Mouse (Mus musculus) frontal cortex, postnatal 14 days (tissue): ENCODE measurements around the gene Prr7.

Experiments
- DNase-seq, 2 experiments: peaks; one replicate each; pipeline ENCODE4 v3.0.0; 2022; ENCODE audit warnings: low spot score in 2 of 2

Prr7 gene

DNA sequence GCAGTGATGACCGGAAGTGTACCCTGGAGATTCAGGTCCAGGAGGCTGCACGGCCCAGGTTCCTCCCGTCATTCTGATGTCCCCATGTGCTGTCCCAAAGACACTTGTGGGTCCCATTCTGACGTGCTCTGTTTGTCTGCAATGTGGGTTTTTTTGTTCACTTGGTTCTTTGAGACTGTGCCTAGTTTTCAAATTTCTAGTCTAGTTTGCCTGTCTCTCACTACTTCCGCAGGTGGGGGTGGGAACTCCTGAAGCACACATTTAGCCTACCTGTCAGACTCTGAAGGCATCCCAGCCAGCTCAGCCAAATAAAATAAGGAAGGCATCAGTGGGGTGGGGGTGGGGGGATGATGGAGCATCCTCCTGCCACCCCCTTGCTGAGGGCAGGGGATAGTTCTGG is 15.9 kb upstream of the Prr7 start:
- no peak for DNase-seq

DNA sequence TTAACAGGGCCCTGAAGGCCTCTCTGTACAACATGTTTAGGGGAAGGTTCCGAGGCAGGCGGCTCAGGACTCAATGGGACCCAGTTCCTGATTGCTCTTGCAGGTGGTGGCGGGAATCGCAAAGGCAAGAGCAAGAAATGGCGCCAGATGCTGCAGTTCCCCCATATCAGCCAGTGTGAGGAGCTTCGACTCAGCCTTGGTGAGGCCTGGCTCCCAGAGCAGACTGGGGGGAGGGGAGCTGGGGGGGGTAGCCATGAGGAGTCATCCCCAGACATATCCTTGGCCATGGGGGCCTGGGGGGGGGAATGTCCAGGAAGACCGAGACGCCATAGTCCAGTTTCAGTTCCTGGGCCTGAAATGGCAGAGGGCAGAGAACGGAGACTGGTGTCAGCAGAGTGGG is 14.9 kb upstream of the Prr7 start:
- DNase-seq = no peak

DNA sequence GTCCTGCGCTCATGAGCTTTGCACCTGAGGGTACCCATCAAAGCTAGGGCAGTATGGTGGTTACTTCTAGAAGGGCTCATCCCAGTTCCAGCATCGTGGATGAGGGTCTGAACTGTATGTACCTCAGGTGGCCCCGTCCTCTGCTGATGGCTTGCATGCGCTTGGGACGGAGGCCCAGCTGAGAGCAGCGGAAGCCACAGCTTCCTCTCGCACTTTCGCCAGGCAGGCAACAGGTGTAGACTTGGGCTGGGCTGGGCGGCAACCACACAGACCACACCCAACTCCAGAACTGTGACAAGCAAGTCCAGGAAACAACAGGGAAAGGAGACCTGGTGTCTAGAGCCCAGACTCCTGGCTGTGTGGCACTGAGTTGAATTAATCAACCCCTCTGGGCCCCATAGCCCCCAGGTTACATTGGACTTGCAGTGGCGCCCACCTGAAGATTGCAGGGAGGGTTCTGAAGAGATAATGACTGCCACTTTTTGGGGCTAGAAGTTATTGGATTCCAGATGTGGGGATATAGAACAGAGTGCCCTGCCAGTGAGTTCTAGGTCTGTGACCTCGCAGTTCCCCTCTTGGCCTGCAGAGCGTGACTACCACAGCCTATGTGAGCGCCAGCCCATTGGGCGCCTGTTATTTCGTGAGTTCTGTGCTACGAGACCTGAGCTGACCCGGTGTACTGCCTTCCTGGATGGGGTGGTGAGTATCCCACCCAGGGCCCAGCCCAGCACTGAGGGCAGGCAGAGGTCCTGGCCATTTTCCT is 14.2 kb upstream of the Prr7 start:
- DNase-seq = no peak

DNA sequence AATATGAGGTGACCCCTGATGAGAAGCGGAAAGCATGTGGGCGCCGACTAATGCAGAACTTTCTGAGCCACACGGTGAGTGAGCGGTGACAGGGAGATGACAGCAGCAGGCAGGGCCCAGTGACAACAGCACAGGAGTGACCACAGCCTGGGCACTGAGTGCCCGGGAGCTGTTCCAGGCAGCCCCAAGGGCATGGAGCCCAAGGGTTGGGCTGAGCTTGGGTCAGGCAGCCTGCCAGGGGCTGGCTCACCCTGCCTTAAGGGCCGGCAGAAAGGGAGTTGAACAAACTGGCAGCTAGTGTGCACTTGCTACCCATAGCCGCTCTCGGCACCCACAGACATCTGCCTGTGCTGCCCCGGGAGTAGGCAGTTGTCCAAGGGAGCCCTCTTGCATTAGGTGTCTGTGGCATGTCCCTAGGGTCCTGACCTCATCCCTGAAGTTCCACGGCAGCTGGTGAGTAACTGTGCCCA is 13.5 kb upstream of the Prr7 start:
- DNase-seq = no peak

DNA sequence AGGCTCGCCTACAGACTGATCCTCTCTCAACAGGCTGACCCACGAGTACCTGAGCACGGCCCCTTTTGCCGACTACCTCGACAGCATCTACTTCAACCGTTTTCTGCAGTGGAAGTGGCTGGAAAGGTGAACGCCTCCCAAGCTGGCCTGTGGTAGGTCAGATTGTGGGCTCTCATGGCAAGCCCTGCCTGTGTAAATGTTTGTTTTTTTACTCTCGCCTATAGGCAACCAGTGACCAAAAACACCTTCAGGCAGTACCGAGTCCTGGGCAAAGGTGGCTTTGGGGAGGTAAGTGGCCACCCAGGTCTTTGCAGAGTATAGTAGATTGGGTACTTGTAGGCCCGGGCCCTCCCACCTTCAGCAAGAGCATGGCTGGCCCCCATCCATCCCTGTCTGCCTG is 12.8 kb upstream of the Prr7 start:
- no peak for DNase-seq

DNA sequence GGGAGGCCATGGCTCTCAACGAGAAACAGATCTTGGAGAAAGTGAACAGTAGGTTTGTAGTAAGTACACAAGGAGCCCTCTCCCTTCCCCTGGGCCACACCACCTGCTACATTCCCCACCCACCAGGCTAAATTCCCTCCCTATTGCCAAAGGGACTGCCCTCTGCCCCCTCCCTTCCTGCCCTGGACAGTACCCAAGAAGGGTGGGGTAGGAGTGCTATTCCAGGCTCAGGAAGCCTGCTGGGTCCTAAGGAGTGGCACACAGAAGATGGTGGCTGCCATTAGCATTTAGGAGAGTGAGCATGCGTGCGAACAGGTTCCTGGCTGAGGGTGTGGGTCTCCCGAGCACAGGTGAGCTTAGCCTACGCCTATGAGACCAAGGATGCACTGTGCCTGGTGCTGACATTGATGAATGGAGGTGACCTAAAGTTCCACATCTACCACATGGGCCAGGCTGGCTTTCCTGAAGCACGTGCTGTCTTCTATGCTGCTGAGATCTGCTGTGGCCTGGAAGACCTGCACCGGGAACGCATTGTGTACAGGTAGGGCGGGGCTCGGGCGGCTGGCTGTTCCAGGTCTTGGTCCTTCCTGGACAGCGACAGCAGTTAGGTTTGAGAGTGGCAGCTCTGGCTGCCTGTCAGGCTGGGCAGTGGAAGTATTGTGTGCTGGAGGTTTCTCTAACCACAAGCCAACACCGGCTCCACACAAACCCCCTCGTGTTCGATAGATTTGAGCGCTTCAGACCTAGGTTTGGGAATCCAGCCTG is 12.1 kb upstream of the Prr7 start:
- no peak for DNase-seq

DNA sequence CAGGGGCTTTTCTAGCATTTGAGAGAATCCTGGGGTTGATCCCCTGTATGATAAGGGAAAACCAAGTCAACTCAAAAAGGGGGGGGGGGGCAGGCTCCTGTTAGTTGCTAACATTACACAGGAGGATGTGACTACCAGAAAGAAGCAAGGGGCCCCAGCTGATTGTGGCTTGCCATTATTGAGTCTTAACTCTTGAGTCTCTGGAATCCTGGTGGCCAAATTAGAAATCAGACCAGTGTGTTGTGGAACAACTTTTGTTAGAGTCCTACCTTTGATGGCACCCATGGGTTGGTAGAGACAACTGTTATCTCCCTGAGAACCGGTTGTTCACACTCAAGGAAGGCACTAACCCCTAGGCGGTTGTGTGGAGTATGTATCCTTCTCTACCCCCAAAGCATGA is 1.1 kb upstream of the Prr7 start:
- DNase-seq = no peak

DNA sequence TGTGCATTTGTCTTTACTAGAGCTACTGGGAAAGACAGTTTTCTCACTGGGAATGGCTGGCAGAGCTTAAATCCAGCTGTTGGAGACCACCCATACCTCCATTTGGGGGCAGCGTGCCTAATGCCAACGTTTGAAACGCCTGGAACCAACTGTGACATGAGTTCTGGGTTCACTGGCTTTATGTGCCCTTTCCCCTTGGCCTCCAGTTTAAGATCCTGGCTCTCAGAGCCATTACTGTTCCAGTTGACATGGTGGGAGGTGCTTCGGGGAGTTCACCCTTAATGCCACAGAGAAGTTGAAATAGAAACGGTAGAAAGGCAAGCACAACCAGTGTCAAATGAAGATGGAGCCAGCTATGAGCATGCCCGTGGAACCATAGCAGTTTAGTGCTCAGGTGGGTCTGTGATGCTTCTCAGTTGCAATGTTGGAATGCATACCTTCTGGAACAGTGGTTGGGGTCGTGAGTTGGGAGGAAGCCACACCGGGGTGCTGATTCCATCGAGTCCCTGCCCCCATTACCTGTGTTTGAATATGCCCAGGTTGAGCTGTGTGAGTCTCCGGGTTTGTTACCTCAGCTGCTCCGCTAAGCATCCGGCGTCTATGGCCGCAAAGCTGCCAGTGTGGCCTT is 554 bp upstream of the Prr7 start:
- DNase-seq = no peak

DNA sequence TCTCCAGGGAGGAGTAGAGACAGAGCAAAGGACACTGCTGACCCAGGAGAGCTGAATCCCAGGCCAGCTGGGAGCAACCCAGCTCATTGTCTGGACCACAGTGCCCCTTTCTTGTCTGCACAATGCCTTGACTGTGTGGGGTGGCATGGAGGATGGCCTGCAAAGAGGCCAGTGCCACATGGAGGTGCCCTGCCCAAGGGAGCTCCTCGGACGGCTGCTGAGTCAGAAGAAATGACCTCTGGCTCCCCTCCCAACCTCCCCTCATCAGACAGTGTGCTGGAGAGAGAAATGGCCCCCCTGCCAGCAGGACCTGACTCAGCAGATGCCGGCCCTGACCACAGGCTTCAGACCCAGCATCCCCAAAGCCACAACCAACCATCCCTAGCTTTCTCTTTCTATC is 1.1 kb downstream of the Prr7 start:
- no peak for DNase-seq

DNA sequence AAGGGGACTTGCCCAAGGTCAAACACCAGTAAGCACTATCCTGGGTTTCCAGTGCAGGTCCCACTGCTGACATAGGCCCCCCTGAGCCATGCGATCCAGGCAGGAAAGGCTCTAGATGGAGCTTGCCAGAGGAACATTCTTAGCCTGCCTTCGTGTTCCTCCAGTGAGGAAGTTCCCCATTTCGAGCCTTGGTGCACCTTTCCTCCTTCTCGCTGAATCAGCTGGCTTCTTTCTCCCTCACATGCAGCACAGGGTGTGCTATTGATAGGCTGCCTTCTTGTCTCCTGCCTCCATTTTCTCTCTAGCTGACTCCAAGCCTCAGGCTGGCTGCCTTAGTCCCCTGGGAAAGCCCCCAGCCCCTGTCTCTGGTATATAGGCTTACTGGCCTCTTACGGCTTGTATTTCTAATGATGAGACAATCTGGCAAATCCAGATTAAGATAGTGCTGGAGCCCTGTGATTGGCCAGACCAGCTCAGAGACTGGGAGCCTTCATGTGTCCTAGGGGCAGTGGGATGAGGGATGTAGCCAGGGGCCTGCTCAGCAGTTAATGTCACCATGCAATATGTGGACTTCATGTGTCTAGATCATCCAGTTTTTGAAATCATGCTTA is 1.9 kb downstream of the Prr7 start:
- DNase-seq = no peak

DNA sequence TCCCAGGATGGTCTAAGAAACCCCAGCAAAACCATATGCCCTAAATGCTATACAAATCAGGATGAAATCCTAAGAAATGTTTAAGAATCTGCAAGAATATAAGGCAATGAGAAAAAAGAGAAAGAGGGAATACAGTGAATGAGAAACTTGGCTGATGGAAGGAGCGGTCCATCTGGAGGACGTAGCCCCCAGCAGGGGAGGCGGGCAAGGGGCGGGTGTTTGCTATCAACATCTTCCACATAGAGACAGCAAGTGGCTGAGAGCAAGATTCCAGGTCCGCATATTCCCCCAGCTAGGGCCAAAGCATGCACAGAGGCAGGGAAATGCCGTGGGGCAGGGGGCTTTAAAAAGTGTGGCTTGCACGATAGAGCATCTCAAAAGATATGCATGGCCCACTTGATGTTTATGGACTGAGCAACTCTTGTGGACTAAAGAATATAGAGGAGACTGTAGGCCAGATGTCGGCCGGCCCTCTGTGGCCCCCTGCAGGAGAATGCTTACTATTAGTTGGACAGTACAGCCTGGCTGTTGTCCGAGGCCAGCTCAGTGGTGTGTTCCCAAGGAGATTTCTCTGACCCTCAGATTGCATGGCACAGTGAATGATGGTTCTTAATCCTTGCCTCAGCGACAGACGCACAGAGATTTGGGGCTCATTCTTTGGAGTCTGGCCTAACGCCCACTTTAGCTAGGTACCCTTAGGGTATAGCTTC is 4.9 kb downstream of the Prr7 start:
- no peak for DNase-seq

DNA sequence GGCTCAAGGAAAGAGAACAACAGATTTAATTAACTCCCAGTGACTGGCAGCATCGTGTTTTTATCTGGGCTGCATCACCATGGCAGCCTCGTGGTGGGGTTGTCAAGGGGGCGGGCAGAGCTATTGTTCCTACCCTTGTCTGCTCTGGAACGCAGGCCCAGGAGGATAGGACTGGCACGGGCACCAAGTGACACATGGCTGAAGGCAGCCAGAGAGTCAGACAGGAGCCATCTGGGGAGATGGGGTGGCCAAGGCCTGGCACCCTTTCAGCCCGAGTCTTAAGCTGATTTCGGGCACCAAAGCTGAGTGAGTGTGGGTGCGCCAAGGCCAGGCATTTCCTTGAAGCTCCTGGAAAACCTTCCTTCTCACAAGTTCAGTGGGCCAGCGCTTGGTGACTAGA is 6.3 kb downstream of the Prr7 start:
- DNase-seq = no peak

DNA sequence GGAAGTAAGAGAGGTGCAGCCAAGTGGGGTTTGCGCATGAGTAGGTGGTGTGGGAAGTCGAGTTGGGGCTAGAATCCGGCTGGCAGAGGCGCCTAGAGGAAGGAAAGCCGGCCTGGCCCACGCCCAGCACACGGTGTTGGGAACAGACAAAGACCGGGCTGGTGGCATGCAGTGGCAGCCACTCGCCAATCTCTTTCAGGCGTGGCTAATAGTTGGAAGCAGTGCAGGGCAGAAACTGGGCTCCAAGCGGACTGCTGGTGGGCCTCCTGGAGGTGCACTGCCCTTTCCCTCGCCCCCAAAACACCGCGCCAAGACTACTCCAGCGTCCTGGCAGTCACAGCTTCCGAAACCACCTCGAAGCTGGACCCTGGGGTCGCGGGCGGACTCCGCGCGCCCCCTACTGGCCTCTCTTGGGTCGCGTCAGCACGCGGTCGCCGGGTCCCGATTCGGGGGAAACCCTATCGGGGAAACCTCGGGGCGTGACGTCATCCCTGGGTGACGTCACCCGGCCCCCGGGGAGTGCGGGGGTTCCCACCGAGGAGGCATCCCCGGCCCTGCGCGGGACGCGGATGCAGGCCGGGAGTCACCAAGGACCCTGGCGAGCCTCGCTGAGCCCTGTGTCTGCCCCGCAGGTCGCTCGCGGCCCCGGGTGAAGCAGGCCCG is 7.2 kb downstream of the Prr7 start:
- peak in 1 of 2 experiments; percentile 83 for DNase-seq

DNA sequence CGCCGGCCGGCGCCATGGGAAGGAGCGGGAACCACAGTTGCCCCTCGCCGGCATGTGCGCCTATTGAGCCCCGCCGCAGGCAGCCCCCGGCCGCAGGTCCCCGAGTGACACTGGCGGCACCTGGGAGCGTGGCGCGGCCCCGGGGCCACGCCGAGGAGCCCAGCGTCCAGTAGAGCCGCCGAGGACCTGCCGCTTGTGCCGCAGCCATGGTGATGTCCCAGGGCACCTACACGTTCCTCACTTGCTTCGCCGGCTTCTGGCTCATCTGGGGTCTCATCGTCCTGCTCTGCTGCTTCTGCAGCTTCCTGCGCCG is 7.7 kb downstream of the Prr7 start:
- no peak for DNase-seq

DNA sequence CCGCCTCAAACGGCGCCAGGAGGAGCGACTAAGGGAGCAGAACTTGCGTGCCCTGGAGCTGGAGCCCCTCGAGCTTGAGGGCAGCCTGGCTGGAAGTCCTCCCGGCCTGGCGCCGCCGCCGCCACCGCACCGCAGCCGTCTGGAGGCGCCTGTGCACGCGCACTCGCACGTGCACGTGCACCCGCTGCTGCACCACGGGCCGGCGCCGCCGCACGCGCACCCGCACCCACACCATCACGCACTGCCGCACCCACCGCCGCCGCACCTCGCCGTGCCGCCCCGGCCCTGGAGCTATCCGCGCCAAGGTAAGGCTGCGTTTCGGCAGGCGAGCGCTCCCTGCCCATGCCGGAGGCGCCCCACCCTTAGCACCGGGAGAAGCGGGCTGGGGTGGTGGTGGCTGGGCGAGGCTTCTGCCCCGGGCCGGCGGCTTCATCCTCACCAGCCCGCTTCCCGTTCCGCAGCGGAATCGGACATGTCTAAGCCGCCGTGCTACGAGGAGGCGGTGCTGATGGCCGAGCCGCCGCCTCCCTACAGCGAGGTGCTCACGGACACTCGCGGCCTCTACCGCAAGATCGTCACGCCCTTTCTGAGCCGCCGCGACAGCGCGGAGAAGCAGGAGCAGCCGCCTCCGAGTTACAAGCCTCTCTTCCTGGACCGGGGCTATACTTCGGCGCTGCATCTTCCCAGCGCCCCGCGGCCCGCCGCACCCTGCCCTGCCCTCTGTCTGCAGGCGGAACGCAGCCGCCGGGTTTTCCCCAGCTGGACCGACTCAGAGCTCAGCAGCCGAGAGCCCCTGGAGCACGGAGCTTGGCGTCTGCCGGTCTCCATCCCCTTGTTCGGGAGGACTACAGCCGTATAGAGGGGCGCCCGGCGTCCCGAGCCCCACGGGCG is 8.3 kb downstream of the Prr7 start:
- peak in 1 of 2 experiments; percentile 69 for DNase-seq

DNA sequence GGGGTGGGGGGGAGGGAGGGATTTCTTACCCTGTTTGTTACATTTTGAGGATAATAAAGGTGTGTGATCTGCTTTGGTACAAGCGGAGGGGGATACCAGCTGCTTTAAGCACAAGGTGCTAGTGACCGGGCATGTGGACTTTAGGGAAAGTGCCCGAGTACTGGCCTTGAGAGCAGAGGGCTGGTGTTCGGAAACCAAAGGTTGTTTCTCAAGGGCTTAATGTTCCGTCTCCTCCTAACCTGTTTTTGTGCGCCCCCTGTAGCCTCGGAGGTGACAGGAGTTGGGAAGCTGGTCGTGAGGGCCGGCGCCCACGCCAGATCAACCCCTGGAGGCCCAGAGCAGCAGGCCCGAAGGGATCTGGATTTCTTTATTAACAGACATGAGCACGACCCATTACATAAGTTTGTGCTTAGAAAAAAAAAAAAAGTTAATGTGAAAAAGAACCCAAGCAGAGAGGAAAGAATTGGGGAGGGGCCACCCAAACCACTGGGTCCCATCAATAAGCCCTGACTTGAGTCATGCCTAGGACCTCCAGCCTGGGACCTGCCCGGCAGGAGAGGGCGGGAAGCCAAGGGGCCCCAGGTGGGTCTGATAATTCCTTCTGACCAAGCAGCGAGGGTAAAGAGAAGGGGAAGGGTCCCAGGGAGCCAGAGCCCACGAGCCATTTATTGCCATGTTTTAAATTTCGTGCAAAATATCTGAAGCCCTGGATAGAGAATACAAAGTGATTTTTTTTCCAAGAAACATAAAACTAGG is 9.2 kb downstream of the Prr7 start:
- DNase-seq = no peak

DNA sequence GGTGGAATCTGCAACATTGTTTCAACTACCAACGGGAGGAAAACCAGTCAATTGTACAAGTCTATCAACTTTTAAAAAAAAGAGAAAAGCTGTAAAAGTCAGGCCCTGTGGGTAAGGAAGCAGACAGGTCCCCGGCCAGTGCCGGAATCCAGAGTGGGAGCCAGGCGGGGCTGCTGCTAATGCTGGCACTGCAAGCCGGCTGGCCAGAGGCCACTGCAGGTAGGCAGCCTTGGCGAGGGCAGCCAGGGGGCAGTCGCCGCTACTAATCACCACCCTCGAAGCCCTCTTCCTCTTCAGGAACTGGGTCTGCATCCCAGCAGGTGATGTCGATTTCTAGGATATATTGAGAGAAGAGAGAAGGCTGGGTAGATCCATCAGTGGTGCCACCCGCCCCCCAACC is 9.9 kb downstream of the Prr7 start:
- DNase-seq = no peak

DNA sequence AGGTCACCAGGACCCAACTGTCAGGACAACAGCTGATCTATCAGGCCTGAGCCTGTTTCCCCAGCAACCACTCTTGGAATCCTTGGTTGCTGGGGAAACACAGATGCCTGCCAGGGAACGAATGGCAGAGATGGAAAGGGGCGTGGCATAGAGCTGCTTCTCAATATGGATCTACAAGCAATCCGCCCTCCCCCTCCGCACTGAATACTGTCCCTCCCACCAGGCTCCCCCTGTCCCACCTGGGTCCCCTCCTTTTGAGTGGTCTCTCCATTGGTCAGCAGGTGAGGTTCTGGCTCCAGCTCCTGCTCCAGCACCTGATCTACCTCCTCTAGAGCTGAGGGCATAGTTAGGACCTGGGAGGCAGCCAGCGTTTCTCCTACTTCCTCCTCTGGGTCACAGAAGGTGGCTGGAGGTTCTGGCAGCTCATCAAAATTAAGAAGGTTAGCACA is 10.6 kb downstream of the Prr7 start:
- peak in 1 of 2 experiments; percentile 69 for DNase-seq

DNA sequence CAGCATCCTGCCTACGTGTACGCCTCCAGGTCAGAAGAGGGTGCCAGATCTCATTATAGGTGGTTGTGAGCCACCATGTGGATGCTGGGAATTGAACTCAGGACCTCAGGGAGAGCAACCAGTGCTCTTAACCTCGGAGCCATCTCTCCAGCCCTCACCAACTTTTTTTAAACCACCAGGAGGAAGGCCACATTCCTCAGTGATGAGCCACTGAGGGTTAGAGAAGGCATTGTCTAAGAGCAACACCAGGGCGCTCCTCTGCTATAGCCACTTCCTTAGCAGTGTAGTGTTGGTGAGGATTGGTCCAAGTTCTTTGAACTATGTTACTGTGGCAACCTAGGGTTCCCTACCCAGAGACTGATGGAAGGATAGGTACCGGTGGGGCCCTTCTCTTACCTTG is 11.7 kb downstream of the Prr7 start:
- DNase-seq = no peak

DNA sequence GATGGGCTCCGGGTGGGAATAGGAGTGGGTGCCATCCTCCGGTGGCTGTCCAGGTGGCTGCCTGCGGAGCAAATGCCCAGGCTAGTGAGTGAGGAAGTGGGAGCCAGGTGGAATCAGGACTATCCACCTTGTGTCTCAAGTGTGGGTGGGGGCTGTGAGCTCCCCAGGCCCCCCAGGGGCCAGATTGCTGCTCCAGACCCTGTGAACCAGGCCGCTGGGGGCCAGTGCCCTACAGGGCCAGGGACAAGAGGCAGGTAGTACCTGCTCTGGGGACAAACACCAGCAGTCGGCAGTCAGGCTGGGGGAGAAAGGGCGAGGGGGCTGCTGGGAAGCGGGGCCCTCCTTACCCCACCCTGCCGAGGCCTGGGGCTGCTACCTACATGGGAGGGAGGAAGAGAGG is 12.2 kb downstream of the Prr7 start:
- no peak for DNase-seq
